Mouse (Mus musculus) megakaryocyte, embryonic 14.5 days (primary cell): Measurements from ENCODE around the gene 4833439L19Rik.

Source experiments
- FLI1 ChIP-seq: IDR thresholded peaks from 2 replicates; pipeline ENCODE4 v1.6.1; 2012; ENCODE audit warnings: low read length, inconsistent platforms, mixed read lengths
- GATA1 ChIP-seq: IDR thresholded peaks from 3 replicates; pipeline ENCODE4 v1.6.1; 2012; ENCODE audit warnings: mixed read lengths, low read length, inconsistent platforms, borderline replicate concordance

DNA sequence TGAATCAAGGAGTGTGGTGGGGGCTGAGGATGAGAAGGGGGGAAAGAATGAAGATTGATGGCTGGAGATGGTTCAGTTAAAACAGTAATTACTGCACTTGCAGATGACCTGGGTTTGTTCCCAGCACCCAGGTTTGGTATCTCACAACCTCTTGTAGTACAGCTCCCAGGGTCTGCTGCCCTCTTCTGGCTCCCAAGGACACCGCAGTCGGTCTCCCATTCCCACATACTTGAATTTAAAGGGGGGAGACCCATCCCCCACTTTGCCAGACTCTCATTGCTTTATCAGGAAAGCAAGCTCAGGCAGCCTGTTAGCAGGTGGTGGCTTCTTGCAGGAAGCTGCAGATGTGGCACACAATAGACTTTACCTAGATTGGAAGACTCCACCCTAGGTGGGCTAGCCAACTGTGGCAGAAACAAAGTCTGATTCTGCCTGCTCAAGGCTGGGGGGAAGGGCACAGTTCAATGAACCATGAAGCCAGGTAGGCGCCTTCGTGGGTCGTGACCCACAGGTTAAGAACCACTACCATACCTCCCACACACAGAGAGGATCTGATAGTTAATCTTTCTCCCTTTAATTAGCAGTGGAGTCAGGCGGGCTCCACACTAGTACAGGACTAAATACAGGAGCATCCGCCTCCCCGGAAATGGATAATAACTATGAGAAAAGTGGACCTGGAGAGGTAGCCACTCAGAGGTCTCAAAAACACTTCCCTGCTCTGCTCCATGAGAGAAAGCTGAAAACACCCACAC, 535 bp upstream of the 4833439L19Rik start:
- TF ChIP-seq GATA1 (no peak), FLI1 (no peak)
